Comparison of ENCODE assay signal across 18 mouse cellular contexts in the genomic region with DNA sequence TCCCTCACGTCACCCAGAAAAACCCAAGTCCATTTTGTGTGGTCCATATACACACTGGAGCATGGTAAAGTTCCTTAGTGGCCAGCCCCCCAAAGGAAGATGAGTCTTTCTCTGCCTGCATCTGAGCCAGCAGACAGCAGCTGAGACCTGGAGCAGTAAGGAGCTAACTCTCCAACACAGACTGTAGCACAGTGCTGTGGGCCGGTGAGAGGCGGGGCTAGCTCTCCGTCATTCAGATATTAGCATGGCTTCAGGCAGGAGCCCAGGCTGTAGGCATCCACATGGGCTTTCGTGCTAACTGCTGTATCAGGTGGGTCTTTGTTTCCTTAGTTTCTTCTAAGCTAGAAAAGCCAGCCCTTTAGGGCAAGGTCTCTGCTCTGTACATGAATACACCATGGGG. TPM values are rescaled to one million over a fixed set of nuclear protein-coding genes. Genes with fewer than 3 reads are reported as not detected.
DNase-seq lines count a peak whose midpoint lies in the region; ATAC-seq and TF ChIP-seq lines count a peak whose summit lies in the region.
"Had no signal": no experiment of that assay in that cellular context is flagged by ENCODE, and none has a peak within 500 bp of the region (broad histone marks: within the 10 kb centered on the region; RNA-seq: fewer than 3 reads in every experiment).

No protein-coding gene starts in this region.

- ATAC-seq in midbrain, embryonic 11.5 days (ENCODE audit: low FRiP score) = peak; percentile 70
- peak; percentile 61; the same call in 1 of the 2 replicates for ATAC-seq in hindbrain, embryonic 15.5 days (ENCODE audit: low FRiP score, low read depth)
- ATAC-seq in midbrain, postnatal 0 days (ENCODE audit: low FRiP score) = no peak
- ATAC-seq in heart, embryonic 11.5 days (replicated peaks; ENCODE audit: insufficient number of reproducible peaks, low FRiP score, low TSS enrichment) = no peak
- ATAC-seq: inflammation-experienced regulatory T-cells, adult 6 months; Patski had no signal

- TF ChIP-seq CTCF in midbrain, postnatal 0 days (IDR thresholded peaks at IDR 0.05) = no peak

- H3K27ac ChIP-seq in midbrain, embryonic 11.5 days (ENCODE audit: low read depth, low read length) = no peak overlapping the region
- no peak overlapping the region for H3K27ac ChIP-seq in midbrain, embryonic 10.5 days (replicated peaks)
- no peak overlapping the region for H3K27ac ChIP-seq in embryonic facial prominence, embryonic 10.5 days (replicated peaks)
- no peak overlapping the region for H3K27ac ChIP-seq in hindbrain, embryonic 15.5 days (replicated peaks)
- no peak overlapping the region for H3K27ac ChIP-seq in midbrain, postnatal 0 days (ENCODE audit: low read depth, low read length)
- no peak overlapping the region for H3K27ac ChIP-seq in heart, embryonic 11.5 days (ENCODE audit: low read depth, low read length)
- H3K27ac ChIP-seq: embryonic facial prominence, embryonic 13.5 days; heart, embryonic 13.5 days; left cerebral cortex, adult 2 months; liver, embryonic 13.5 days had no signal

- no peaks in the 10 kb centered on the region for H3K4me1 ChIP-seq in midbrain, embryonic 11.5 days (ENCODE audit: control insufficient read depth, insufficient read depth, low read length)
- H3K4me1 ChIP-seq in midbrain, embryonic 10.5 days = no peaks in the 10 kb centered on the region
- peaks cover 28% of the 10 kb centered on the region for H3K4me1 ChIP-seq in embryonic facial prominence, embryonic 10.5 days
- H3K4me1 ChIP-seq in hindbrain, embryonic 15.5 days (replicated peaks) = no peaks in the 10 kb centered on the region
- no peaks in the 10 kb centered on the region for H3K4me1 ChIP-seq in midbrain, postnatal 0 days (ENCODE audit: insufficient read depth, low read length)
- no peaks in the 10 kb centered on the region for H3K4me1 ChIP-seq in heart, embryonic 11.5 days (ENCODE audit: control insufficient read depth, insufficient read depth, low read length)
- H3K4me1 ChIP-seq: heart, embryonic 13.5 days; liver, embryonic 13.5 days had no signal

- no peak for DNase-seq in midbrain, embryonic 11.5 days (ENCODE audit: low spot score, missing footprints)
- DNase-seq in midbrain, embryonic 10.5 days (ENCODE audit: low spot score) = no peak
- DNase-seq in embryonic facial prominence, embryonic 10.5 days (ENCODE audit: low spot score) = peak; percentile 31
- peak; percentile 11 for DNase-seq in midbrain, postnatal 0 days (ENCODE audit: low spot score)
- DNase-seq in urinary bladder, adult 2 months (ENCODE audit: low spot score) = no peak
- no peak for DNase-seq in testis, postnatal 14 days (ENCODE audit: low spot score)
- DNase-seq: adrenal gland, postnatal 14 days; cerebellum, adult 18-20 months; kidney, postnatal 25 days; liver, embryonic 13.5 days; lung, postnatal 4 days had no signal

- no peaks in the 10 kb centered on the region for H3K27me3 ChIP-seq in midbrain, embryonic 11.5 days (ENCODE audit: control insufficient read depth, insufficient read depth, low read length)
- no peaks in the 10 kb centered on the region for H3K27me3 ChIP-seq in midbrain, embryonic 10.5 days (ENCODE audit: low read depth, poor library complexity, severe bottlenecking)
- no peaks in the 10 kb centered on the region for H3K27me3 ChIP-seq in embryonic facial prominence, embryonic 10.5 days (replicated peaks; ENCODE audit: low read depth, poor library complexity, severe bottlenecking)
- H3K27me3 ChIP-seq in hindbrain, embryonic 15.5 days = no peaks in the 10 kb centered on the region
- no peaks in the 10 kb centered on the region for H3K27me3 ChIP-seq in midbrain, postnatal 0 days (ENCODE audit: insufficient read depth, low read length)
- H3K27me3 ChIP-seq in heart, embryonic 11.5 days (ENCODE audit: control insufficient read depth, insufficient read depth, low read length) = no peaks in the 10 kb centered on the region
- H3K27me3 ChIP-seq: embryonic facial prominence, embryonic 13.5 days; heart, embryonic 13.5 days; liver, embryonic 13.5 days; Patski had no signal

- H3K36me3 ChIP-seq in midbrain, embryonic 11.5 days (ENCODE audit: control insufficient read depth, insufficient read depth, low read length) = no peaks in the 10 kb centered on the region
- H3K36me3 ChIP-seq in midbrain, embryonic 10.5 days = no peaks in the 10 kb centered on the region
- no peaks in the 10 kb centered on the region for H3K36me3 ChIP-seq in embryonic facial prominence, embryonic 10.5 days (replicated peaks)
- no peaks in the 10 kb centered on the region for H3K36me3 ChIP-seq in hindbrain, embryonic 15.5 days
- no peaks in the 10 kb centered on the region for H3K36me3 ChIP-seq in midbrain, postnatal 0 days (ENCODE audit: insufficient read depth, low read length)
- no peaks in the 10 kb centered on the region for H3K36me3 ChIP-seq in heart, embryonic 11.5 days (ENCODE audit: control insufficient read depth, insufficient read depth, low read length)
- H3K36me3 ChIP-seq: embryonic facial prominence, embryonic 13.5 days; heart, embryonic 13.5 days; liver, embryonic 13.5 days had no signal

- H3K4me2 ChIP-seq in midbrain, embryonic 11.5 days = no peak overlapping the region
- no peak overlapping the region for H3K4me2 ChIP-seq in hindbrain, embryonic 15.5 days
- H3K4me2 ChIP-seq in midbrain, postnatal 0 days (ENCODE audit: low read depth, low read length, poor library complexity, severe bottlenecking) = no peak overlapping the region
- H3K4me2 ChIP-seq in heart, embryonic 11.5 days = no peak overlapping the region
- H3K4me2 ChIP-seq: embryonic facial prominence, embryonic 13.5 days; heart, embryonic 13.5 days; liver, embryonic 13.5 days had no signal

- H3K9ac ChIP-seq in midbrain, embryonic 11.5 days (ENCODE audit: low read length) = no peak overlapping the region
- no peak overlapping the region for H3K9ac ChIP-seq in hindbrain, embryonic 15.5 days
- no peak overlapping the region for H3K9ac ChIP-seq in midbrain, postnatal 0 days (replicated peaks; ENCODE audit: low read length, poor library complexity, severe bottlenecking)
- H3K9ac ChIP-seq in heart, embryonic 11.5 days (ENCODE audit: low read depth, low read length) = no peak overlapping the region
- H3K9ac ChIP-seq: embryonic facial prominence, embryonic 13.5 days; heart, embryonic 13.5 days; liver, embryonic 13.5 days had no signal

- H3K9me3 ChIP-seq in midbrain, embryonic 11.5 days (ENCODE audit: control insufficient read depth, low read length) = no peaks in the 10 kb centered on the region
- no peaks in the 10 kb centered on the region for H3K9me3 ChIP-seq in midbrain, embryonic 10.5 days (replicated peaks)
- H3K9me3 ChIP-seq in embryonic facial prominence, embryonic 10.5 days = no peaks in the 10 kb centered on the region
- no peaks in the 10 kb centered on the region for H3K9me3 ChIP-seq in hindbrain, embryonic 15.5 days
- no peaks in the 10 kb centered on the region for H3K9me3 ChIP-seq in midbrain, postnatal 0 days (ENCODE audit: low read length)
- H3K9me3 ChIP-seq in heart, embryonic 11.5 days (replicated peaks; ENCODE audit: control insufficient read depth, low read length) = no peaks in the 10 kb centered on the region
- H3K9me3 ChIP-seq: embryonic facial prominence, embryonic 13.5 days; heart, embryonic 13.5 days; liver, embryonic 13.5 days had no signal

- 49% methylated on average over 5 of the region's 5 CpGs for WGBS in midbrain, embryonic 11.5 days
- WGBS in midbrain, embryonic 10.5 days = 51% methylated on average over 5 of the region's 5 CpGs
- 43% methylated on average over 5 of the region's 5 CpGs for WGBS in embryonic facial prominence, embryonic 10.5 days
- WGBS in hindbrain, embryonic 15.5 days = 40% methylated on average over 5 of the region's 5 CpGs
- 45% methylated on average over 5 of the region's 5 CpGs for WGBS in midbrain, postnatal 0 days
- 56% methylated on average over 5 of the region's 5 CpGs for WGBS in heart, embryonic 11.5 days (ENCODE audit: insufficient replicate concordance)

- no peak overlapping the region for H3K4me3 ChIP-seq in midbrain, embryonic 11.5 days (ENCODE audit: low read depth, low read length)
- H3K4me3 ChIP-seq in midbrain, embryonic 10.5 days = no peak overlapping the region
- H3K4me3 ChIP-seq in embryonic facial prominence, embryonic 10.5 days = no peak overlapping the region
- no peak overlapping the region for H3K4me3 ChIP-seq in hindbrain, embryonic 15.5 days
- H3K4me3 ChIP-seq in midbrain, postnatal 0 days (ENCODE audit: low read depth, low read length) = no peak overlapping the region
- no peak overlapping the region for H3K4me3 ChIP-seq in heart, embryonic 11.5 days (ENCODE audit: low read depth, low read length)
- H3K4me3 ChIP-seq: embryonic facial prominence, embryonic 13.5 days; heart, embryonic 13.5 days; left cerebral cortex, adult 2 months; liver, embryonic 13.5 days had no signal

RNA-seq across cellular contexts. Expression of gene Myrfl, which starts 6.1 kb away (rescaled TPM):
- 0.04 and 0.23 TPM in 2 replicates for polyA plus RNA-seq in midbrain, embryonic 11.5 days (2014; fragmentation: Nextera tagmentation; extraction: Ambion mirVana)
- 0.06 and 0.07 TPM in 2 replicates for polyA plus RNA-seq in midbrain, embryonic 10.5 days (2016; fragmentation: Nextera tagmentation; extraction: Ambion mirVana)
- polyA plus RNA-seq in embryonic facial prominence, embryonic 10.5 days (2016; fragmentation: Nextera tagmentation; extraction: Ambion mirVana) = 0.05 and 0.16 TPM in 2 replicates
- 0.10 and 0.13 TPM in 2 replicates for polyA plus RNA-seq in hindbrain, embryonic 15.5 days (2015; fragmentation: Nextera tagmentation; extraction: Ambion mirVana)
- 0.11 TPM in 1 of 2 replicates, not detected in the other for total RNA-seq in midbrain, postnatal 0 days (2014; rRNA removed)
- 0.09 TPM in 2 replicates for polyA plus RNA-seq in midbrain, postnatal 0 days (2015; fragmentation: Nextera tagmentation; extraction: Ambion mirVana)
- 0.23 and 0.55 TPM in 2 replicates for polyA plus RNA-seq in heart, embryonic 11.5 days (2014; fragmentation: Nextera tagmentation; extraction: Ambion mirVana)
- polyA plus RNA-seq in urinary bladder, adult 2 months (2012; rRNA removed) = not detected in 2 replicates
- total RNA-seq: adrenal gland, postnatal 14 days had no signal
- polyA plus RNA-seq: inflammation-experienced regulatory T-cells, adult 6 months; liver, embryonic 13.5 days had no signal

RNA-seq across cellular contexts. Expression of gene Rab3ip, which starts 60.0 kb away (rescaled TPM):
- polyA plus RNA-seq in midbrain, embryonic 11.5 days (2014; fragmentation: Nextera tagmentation; extraction: Ambion mirVana) = 41.1 and 44.3 TPM in 2 replicates
- polyA plus RNA-seq in midbrain, embryonic 10.5 days (2016; fragmentation: Nextera tagmentation; extraction: Ambion mirVana) = 43.2 and 47.3 TPM in 2 replicates
- 36.5 and 37.3 TPM in 2 replicates for polyA plus RNA-seq in embryonic facial prominence, embryonic 10.5 days (2016; fragmentation: Nextera tagmentation; extraction: Ambion mirVana)
- polyA plus RNA-seq in hindbrain, embryonic 15.5 days (2015; fragmentation: Nextera tagmentation; extraction: Ambion mirVana) = 44.3 and 45.1 TPM in 2 replicates
- total RNA-seq in midbrain, postnatal 0 days (2014; rRNA removed) = 99.8 and 142 TPM in 2 replicates
- 34.4 and 34.6 TPM in 2 replicates for polyA plus RNA-seq in midbrain, postnatal 0 days (2015; fragmentation: Nextera tagmentation; extraction: Ambion mirVana)
- polyA plus RNA-seq in heart, embryonic 11.5 days (2014; fragmentation: Nextera tagmentation; extraction: Ambion mirVana) = 56.9 and 63.2 TPM in 2 replicates
- 53.3 and 53.4 TPM in 2 replicates for polyA plus RNA-seq in urinary bladder, adult 2 months (2012; rRNA removed)

Comparison
In these comparisons a context has a peak if more than half of its experiments do, and no peak if none do; other contexts are left out.
1. ATAC-seq: peak in midbrain, embryonic 11.5 days (single experiment) and hindbrain, embryonic 15.5 days (single experiment); none in midbrain, postnatal 0 days (single experiment) and heart, embryonic 11.5 days (single experiment).
2. DNase-seq: peak in embryonic facial prominence, embryonic 10.5 days (single experiment) and midbrain, postnatal 0 days (single experiment); none in midbrain, embryonic 11.5 days (single experiment), midbrain, embryonic 10.5 days (single experiment), urinary bladder, adult 2 months (single experiment) and testis, postnatal 14 days (single experiment).